Mouse (Mus musculus) myocyte (in vitro differentiated cells): ENCODE results near the gene Krtap22-2. TPM values are rescaled to one million over a fixed set of nuclear protein-coding genes. Genes with fewer than 3 reads are reported as not detected.

ENCODE experiments used
- H3K27me3 ChIP-seq: one replicate; pipeline ENCODE4 v1.6.1; 2011; ENCODE audit not compliant: control insufficient read depth, insufficient read depth, insufficient read length
- H3K36me3 ChIP-seq: one replicate; pipeline ENCODE4 v1.6.1; 2011; ENCODE audit not compliant: control insufficient read depth, insufficient read depth
- H3K4me2 ChIP-seq: one replicate; pipeline ENCODE4 v1.6.1; 2011; ENCODE audit warnings: low read depth, control low read depth
- H3K4me3 ChIP-seq: one replicate; pipeline ENCODE4 v1.5.1; 2011; ENCODE audit warnings: mild to moderate bottlenecking, control low read depth, moderate library complexity
- H3K79me2 ChIP-seq: one replicate; pipeline ENCODE4 v1.6.1; 2011; ENCODE audit not compliant: control insufficient read depth, insufficient read depth
- H3ac ChIP-seq: one replicate; pipeline ENCODE4 v1.6.1; 2011; ENCODE audit not compliant: control insufficient read depth, insufficient read length
- MYOD1 ChIP-seq, 3 experiments: IDR thresholded peaks; one replicate each; pipeline ENCODE4 v1.6.1; 2011; ENCODE audit warnings: control low read depth in 2 of 3, low read depth in 2 of 3, mild to moderate bottlenecking in 2 of 3, moderate library complexity in 1 of 3; ENCODE audit not compliant: insufficient read length in 2 of 3, control insufficient read depth in 1 of 3
- POLR2A ChIP-seq: IDR thresholded peaks from one replicate; pipeline ENCODE4 v1.6.1; 2011; ENCODE audit warnings: low read depth, mild to moderate bottlenecking, control low read depth, moderate library complexity; ENCODE audit not compliant: insufficient read length
- polyA plus RNA-seq: library from polyadenylated mRNA; unstranded; fragments of >200 nt; fragmentation: generic; extraction: Trizol; gene quantifications from one replicate; pipeline ENCODE4 v1.2.1, GENCODE M21; 2012; ENCODE audit warnings: missing spikeins

Gene Krtap22-2
- polyA plus RNA-seq, 1 experiment: not detected

DNA sequence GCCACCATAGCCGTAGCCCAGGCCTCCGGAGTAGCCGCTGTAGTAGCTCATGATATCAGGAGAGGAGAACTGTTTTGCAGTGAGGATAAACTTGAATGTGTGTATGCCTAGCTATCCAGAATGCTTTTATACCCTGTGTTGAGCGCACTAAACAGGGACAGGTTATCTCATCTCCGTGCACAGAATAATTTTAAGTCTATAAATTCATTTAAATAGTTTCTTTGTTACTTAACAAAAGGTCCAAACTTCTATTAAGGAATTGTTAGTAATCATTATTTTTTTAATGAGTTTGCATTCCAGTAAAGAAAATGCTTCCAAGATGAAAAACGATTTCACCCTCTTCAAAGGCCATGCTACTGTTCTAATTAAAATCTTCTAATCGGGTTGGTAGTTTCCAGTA lies 47.8 kb downstream of the Krtap22-2 start, which contains the start of gene Krtap16-3:
Krtap16-3 (minus strand) TSS at position 101 of the 400 bp plus-strand sequence.
- Histone ChIP-seq H3K79me2 (no peaks in the 10 kb centered on the region), H3K4me2 (no peak within 1 kb of the TSS), H3K4me3 (no peak within 1 kb of the TSS), H3K36me3 (no peaks in the 10 kb centered on the region), H3ac (no peak within 1 kb of the TSS), H3K27me3 (no peaks in the 10 kb centered on the region)
- no peak for TF ChIP-seq POLR2A
- no peak for TF ChIP-seq MYOD1 (IDR thresholded peaks at IDR 0.05; ENCODE audit: control insufficient read depth in 1 of 3, insufficient read length in 2 of 3, low read depth in 2 of 3)

Other genes with a start within 250 kb of the Krtap22-2 start
- not detected for gene 2310057N15Rik, start 236.6 kb downstream of the Krtap22-2 start, polyA plus RNA-seq
- not detected for gene Gm5965, start 232.9 kb downstream of the Krtap22-2 start, polyA plus RNA-seq
- gene Gm20741, start 198.5 kb downstream of the Krtap22-2 start, polyA plus RNA-seq: not detected
- gene Krtap15, start 190.5 kb downstream of the Krtap22-2 start, polyA plus RNA-seq: not detected
- not detected for gene Krtap14, start 184.6 kb downstream of the Krtap22-2 start, polyA plus RNA-seq
- gene Krtap19-1, start 141.3 kb downstream of the Krtap22-2 start, polyA plus RNA-seq: not detected
- not detected for gene Krtap19-2, start 136.5 kb downstream of the Krtap22-2 start, polyA plus RNA-seq
- gene Krtap19-3, start 132.7 kb downstream of the Krtap22-2 start, polyA plus RNA-seq: not detected
- gene Krtap19-4, start 125.7 kb downstream of the Krtap22-2 start, polyA plus RNA-seq: not detected
- not detected for gene Krtap19-5, start 114.3 kb downstream of the Krtap22-2 start, polyA plus RNA-seq
- not detected for gene Krtap19-9b, start 78.5 kb downstream of the Krtap22-2 start, polyA plus RNA-seq
- not detected for gene Krtap16-3, start 47.9 kb downstream of the Krtap22-2 start, polyA plus RNA-seq
- not detected for gene Gm10229, start 4.5 kb upstream of the Krtap22-2 start, polyA plus RNA-seq
- not detected for gene Krtap6-1, start 20.9 kb upstream of the Krtap22-2 start, polyA plus RNA-seq
- not detected for gene Gm10228, start 30.7 kb upstream of the Krtap22-2 start, polyA plus RNA-seq
- gene Krtap6-5, start 37.1 kb upstream of the Krtap22-2 start, polyA plus RNA-seq: not detected
- gene 1110025L11Rik, start 53.2 kb upstream of the Krtap22-2 start, polyA plus RNA-seq: not detected
- gene Krtap6-3, start 73.3 kb upstream of the Krtap22-2 start, polyA plus RNA-seq: not detected
- gene Gm6358, start 130.1 kb upstream of the Krtap22-2 start, polyA plus RNA-seq: not detected
- gene Gm10061, start 140.3 kb upstream of the Krtap22-2 start, polyA plus RNA-seq: not detected
- not detected for gene Gm9789, start 147.2 kb upstream of the Krtap22-2 start, polyA plus RNA-seq
- gene Gm7735, start 158.7 kb upstream of the Krtap22-2 start, polyA plus RNA-seq: not detected
- not detected for gene 1110057P08Rik, start 164.0 kb upstream of the Krtap22-2 start, polyA plus RNA-seq
- not detected for gene Krtap20-2, start 195.1 kb upstream of the Krtap22-2 start, polyA plus RNA-seq